Mouse (Mus musculus): ENCODE measurements around the gene Fblim1.
"Not testable (repeated sequence)": the region's sequence is repeated elsewhere in the genome, so short reads cannot be mapped to it uniquely, and the experiment has no call there.

Fblim1 gene

GRCm38 (mm10) chr4:141598894-141599250 is 7.0 kb downstream of the Fblim1 start:
- DNase-seq = no peak

- no peak for DNase-seq
These were observed 7.5 kb downstream of the Fblim1 start for GRCm38 (mm10) chr4:141598199-141598893.

- DNase-seq = no peak
These were observed 9.1 kb downstream of the Fblim1 start for GRCm38 (mm10) chr4:141596700-141597328.

GRCm38 (mm10) chr4:141595605-141596268 is 10.2 kb downstream of the Fblim1 start:
- DNase-seq = no peak

- DNase-seq = no peak
These were observed 10.8 kb downstream of the Fblim1 start for GRCm38 (mm10) chr4:141595138-141595537.

- DNase-seq = peak; percentile 54
These were observed 14.3 kb downstream of the Fblim1 start for GRCm38 (mm10) chr4:141591547-141591946.

GRCm38 (mm10) chr4:141583919-141584318 is 22.0 kb downstream of the Fblim1 start:
- DNase-seq = no peak

GRCm38 (mm10) chr4:141581051-141581450 is 24.8 kb downstream of the Fblim1 start:
- no peak for DNase-seq

GRCm38 (mm10) chr4:141578833-141579232 is 27.1 kb downstream of the Fblim1 start:
- peak; percentile 29 for DNase-seq

- peak; percentile 49 for DNase-seq
These were observed 29.0 kb downstream of the Fblim1 start for GRCm38 (mm10) chr4:141576877-141577276.

- no peak for DNase-seq
These were observed 29.5 kb downstream of the Fblim1 start for GRCm38 (mm10) chr4:141576404-141576803.

- DNase-seq = peak; percentile 84
These were observed 30.9 kb downstream of the Fblim1 start for GRCm38 (mm10) chr4:141574789-141575702.

- no peak for DNase-seq
These were observed 32.4 kb downstream of the Fblim1 start for GRCm38 (mm10) chr4:141573359-141573966.

GRCm38 (mm10) chr4:141572668-141573358 is 33.1 kb downstream of the Fblim1 start:
- DNase-seq = no peak

GRCm38 (mm10) chr4:141571934-141572333 is 34.0 kb downstream of the Fblim1 start:
- no peak for DNase-seq

- DNase-seq = no peak
These were observed 34.6 kb downstream of the Fblim1 start for GRCm38 (mm10) chr4:141571337-141571739.

GRCm38 (mm10) chr4:141570821-141571220 is 35.1 kb downstream of the Fblim1 start:
- no peak for DNase-seq

- DNase-seq = no peak
These were observed 35.9 kb downstream of the Fblim1 start for GRCm38 (mm10) chr4:141570004-141570403.

GRCm38 (mm10) chr4:141568966-141569365 is 36.9 kb downstream of the Fblim1 start:
- DNase-seq = no peak

- not testable (repeated sequence) for DNase-seq
These were observed 38.7 kb downstream of the Fblim1 start for GRCm38 (mm10) chr4:141567174-141567573.

- DNase-seq = no peak
These were observed 39.7 kb downstream of the Fblim1 start for GRCm38 (mm10) chr4:141566187-141566586.

GRCm38 (mm10) chr4:141565325-141565724 is 40.6 kb downstream of the Fblim1 start:
- no peak for DNase-seq

Data from liver (tissue).